Mouse (Mus musculus) brain, embryonic 14.5 days (tissue): ENCODE data around the gene Hipk2. TPM values are rescaled to one million over a fixed set of nuclear protein-coding genes. Genes with fewer than 3 reads are reported as not detected.

Experiments
- DNase-seq: peaks from one replicate; pipeline ENCODE4 v3.0.0-alpha.2; 2011; ENCODE audit warnings: low read depth
- CTCF ChIP-seq: fragments of 200-500 bp; IDR thresholded peaks from 2 replicates; pipeline ENCODE4 v1.5.1; 2012; ENCODE audit warnings: inconsistent platforms, mild to moderate bottlenecking, moderate library complexity, borderline replicate concordance; ENCODE audit not compliant: insufficient read depth, insufficient read length; ENCODE audit errors: extremely low read depth
- POLR2A ChIP-seq: fragments of 200-500 bp; IDR thresholded peaks from 2 replicates; pipeline ENCODE4 v1.6.1; 2012; ENCODE audit warnings: mild to moderate bottlenecking, inconsistent platforms, borderline replicate concordance; ENCODE audit not compliant: poor library complexity, insufficient read depth, insufficient read length, severe bottlenecking; ENCODE audit errors: extremely low read depth
- polyA plus RNA-seq: library from polyadenylated mRNA; depleted of rRNA; stranded (reverse); fragments of >200 nt; gene quantifications from 2 replicates; pipeline ENCODE4 v1.2.3, GENCODE M21; 2012

The Hipk2 gene
- polyA plus RNA-seq, 1 experiment, result 48.7 TPM

DNA sequence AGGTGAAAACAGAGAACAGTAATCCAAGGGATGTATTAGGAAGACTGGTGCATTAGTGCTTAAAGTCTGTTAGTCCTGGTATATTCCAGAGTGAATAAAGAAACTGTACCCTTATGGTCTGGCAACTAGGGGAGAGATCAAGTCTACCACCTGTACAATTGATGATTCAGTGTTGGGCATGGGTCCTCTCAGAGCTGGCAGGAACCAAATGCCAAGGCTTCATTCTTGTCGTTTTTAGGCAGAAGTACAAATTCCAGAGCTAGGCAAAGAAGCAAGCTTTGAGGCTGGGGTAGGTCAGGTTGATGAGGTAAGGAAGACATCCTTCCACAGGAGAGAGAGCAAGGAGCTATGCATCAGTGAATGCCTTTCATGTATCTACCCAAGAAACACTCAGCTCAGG, 35.2 kb downstream of the Hipk2 start:
- no peak for TF ChIP-seq CTCF
- no peak for TF ChIP-seq POLR2A
- no peak for DNase-seq

DNA sequence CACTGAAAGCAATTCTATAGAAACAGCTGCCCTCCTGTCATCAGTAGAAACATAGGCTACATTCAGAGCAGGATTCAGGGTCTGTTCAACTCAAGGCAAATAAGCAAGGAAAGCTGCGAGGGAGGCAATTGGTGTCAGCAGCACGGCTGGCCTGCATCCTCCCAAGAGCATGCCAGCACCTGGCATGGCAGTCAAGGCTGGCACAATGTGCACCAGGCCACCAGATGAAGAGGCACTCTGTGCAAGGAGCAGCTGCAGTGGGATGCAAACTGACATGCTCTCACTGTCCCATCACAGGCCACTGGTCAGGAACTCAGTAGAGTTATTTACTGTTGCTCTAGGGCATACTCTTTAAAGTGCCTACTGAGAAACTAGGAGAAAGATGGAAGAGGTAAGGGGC, 35.6 kb downstream of the Hipk2 start:
- peak; percentile 54 for DNase-seq
- TF ChIP-seq POLR2A (no peak), CTCF (no peak)

DNA sequence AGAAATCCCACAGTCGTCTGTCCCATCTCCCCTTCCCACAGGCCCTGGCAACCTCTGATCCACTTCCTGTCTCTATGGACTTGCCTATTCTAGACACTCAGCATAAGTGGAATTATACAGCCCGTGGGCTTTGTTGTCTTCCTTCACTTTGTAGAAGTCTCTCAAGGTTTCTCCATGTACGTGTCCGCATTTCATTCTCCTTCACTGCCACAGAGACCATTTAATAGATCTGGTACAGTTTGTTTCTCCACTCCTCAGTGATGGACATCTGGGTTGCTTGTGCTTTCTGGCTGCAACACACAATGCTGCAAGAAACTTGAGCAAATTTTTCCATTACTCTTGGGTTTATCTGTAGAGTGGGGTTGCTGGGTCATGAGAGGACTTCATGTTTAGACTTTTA, 36.1 kb downstream of the Hipk2 start:
- TF ChIP-seq POLR2A (no peak), CTCF (no peak)
- no peak for DNase-seq

DNA sequence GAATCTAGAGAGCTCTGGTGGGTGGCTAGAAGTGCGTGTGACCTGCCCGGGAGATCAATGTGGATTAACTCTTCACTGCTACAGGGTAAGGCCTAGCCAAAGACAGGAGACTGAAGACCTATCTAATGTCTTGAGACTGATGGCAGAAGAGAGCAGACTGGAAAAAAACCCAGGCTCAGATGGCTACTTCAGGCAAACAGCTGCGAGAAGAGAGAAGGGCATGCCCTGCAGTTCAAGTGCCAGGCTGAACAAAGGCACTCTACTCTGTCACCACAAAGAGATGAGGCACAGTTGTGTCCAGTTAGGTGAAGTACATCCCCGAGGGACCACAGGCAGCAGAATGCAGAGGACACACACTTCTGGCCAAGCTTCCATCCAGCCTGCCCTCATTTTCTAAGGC, 37.9 kb downstream of the Hipk2 start:
- no peak for DNase-seq
- no peak for TF ChIP-seq POLR2A
- no peak for TF ChIP-seq CTCF

DNA sequence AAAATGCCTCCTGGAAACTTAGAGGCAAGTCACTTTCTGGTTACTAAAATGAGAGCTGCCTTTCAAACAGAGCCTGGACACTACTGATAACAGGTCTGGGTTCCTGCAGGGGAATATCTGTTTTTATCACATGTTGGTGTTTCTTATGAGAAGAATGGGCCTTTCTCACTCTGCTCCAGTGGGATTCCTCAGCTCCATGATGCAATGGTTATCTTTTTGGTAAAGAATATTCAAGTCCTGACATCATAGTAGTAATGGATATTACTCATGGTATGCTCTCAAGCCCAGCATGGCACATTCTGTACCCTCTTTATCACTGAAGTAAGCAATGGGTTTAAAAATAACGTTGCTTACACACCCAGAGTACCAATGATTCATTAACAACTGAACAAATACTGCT, 40.7 kb downstream of the Hipk2 start:
- DNase-seq, result no peak
- no peak for TF ChIP-seq CTCF
- no peak for TF ChIP-seq POLR2A

GRCm38 (mm10) chr6:38834727-38835126, 41.2 kb downstream of the Hipk2 start:
- no peak for DNase-seq
- TF ChIP-seq POLR2A (no peak), CTCF (no peak)

DNA sequence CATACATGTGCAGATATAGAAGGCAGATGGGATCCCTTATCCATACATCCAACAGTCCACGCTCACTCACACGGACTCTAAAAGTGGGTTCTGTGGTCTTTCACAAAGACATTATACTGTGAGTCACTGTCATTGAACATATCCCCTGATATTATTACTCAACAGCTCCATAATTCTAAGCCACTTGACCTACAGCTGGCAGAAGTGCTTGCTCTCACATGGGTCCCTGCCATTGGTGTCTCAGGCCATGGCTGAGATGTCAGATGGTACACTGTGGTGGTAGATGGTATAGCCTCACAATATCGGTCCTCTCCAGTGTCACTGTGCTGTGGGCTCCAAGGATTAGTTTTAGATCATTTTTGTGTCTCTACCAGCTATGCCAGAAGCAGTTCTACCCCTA, 42.2 kb downstream of the Hipk2 start:
- TF ChIP-seq POLR2A, result no peak
- no peak for TF ChIP-seq CTCF
- DNase-seq, result no peak

DNA sequence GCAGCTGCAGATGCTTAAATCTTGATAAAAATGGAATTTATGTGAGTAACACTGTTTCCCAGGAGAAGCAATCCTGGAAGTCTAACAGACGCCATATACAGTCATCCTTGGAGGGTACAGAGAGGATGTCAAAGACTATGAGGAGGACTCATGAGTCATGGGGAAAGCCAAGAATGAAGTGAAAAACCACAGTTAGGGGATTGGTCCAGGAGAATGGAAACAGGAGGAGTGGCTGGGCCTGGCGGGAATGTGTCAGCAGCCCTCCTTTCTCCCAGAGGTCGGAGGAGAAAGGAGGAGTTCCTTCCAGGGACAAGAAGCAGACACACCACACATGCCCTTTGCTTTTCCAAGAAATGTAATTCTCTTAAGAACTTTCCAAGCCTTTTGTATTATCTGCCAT, 46.5 kb downstream of the Hipk2 start:
- TF ChIP-seq POLR2A (no peak), CTCF (no peak)
- no peak for DNase-seq

DNA sequence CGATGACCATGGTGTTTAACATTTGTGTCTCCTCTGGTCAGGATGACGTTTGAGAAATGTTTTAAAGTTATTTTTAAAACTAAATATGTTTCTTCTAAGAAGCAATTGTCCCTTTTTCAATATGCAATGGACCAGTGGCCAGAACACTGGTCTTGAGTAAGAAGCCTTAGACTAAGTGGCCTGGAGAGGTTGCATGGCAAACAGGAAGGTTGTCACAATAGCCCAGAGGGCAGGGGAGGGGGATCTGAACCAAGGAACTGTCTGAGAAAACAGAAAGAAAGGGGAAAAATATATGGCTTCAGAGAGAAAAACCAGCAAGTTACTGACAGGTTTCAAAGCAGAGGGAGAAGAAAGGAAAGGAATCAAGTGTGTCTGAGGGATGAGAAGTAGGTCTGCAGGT, 47.8 kb downstream of the Hipk2 start:
- no peak for TF ChIP-seq POLR2A
- no peak for TF ChIP-seq CTCF

GRCm38 (mm10) chr6:38827435-38827834, 48.5 kb downstream of the Hipk2 start:
- DNase-seq, result no peak
- no peak for TF ChIP-seq POLR2A
- no peak for TF ChIP-seq CTCF

More for the DNA sequence above, 47.8 kb downstream of the Hipk2 start:
- DNase-seq, result no peak

- TF ChIP-seq POLR2A (no peak), CTCF (no peak)
- DNase-seq, result no peak
Measured at GRCm38 (mm10) chr6:38826857-38827256, 49.1 kb downstream of the Hipk2 start.

GRCm38 (mm10) chr6:38825886-38826285, 50.1 kb downstream of the Hipk2 start:
- DNase-seq, result no peak
- TF ChIP-seq CTCF, result no peak
- no peak for TF ChIP-seq POLR2A

- no peak for DNase-seq
- TF ChIP-seq CTCF, result no peak
- TF ChIP-seq POLR2A, result no peak
Measured at GRCm38 (mm10) chr6:38823827-38824226, 52.1 kb downstream of the Hipk2 start.

- no peak for DNase-seq
- TF ChIP-seq CTCF (no peak), POLR2A (no peak)
Measured at GRCm38 (mm10) chr6:38823164-38823563, 52.8 kb downstream of the Hipk2 start.
